Mouse (Mus musculus): ENCODE results near the gene Prr14. TPM values are rescaled to one million over a fixed set of nuclear protein-coding genes. Genes with fewer than 3 reads are reported as not detected.
"Not testable (repeated sequence)": the region's sequence is repeated elsewhere in the genome, so short reads cannot be mapped to it uniquely, and the experiment has no call there.

Gene Prr14
- total RNA-seq, 1 experiment from 2014 or later, result 42.0 TPM

- DNase-seq, result peak; percentile 84
Measured at GRCm38 (mm10) chr7:127471646-127472010, 12.2 kb downstream of the Prr14 start.

- DNase-seq, result no peak
Measured at GRCm38 (mm10) chr7:127472060-127472459, 12.6 kb downstream of the Prr14 start.

GRCm38 (mm10) chr7:127473705-127474104, 14.3 kb downstream of the Prr14 start:
- DNase-seq, result no peak

- no peak for DNase-seq
Measured at GRCm38 (mm10) chr7:127474378-127475070, 15.1 kb downstream of the Prr14 start.

GRCm38 (mm10) chr7:127475186-127475740, 15.9 kb downstream of the Prr14 start:
- no peak for DNase-seq

- DNase-seq, result no peak
Measured at GRCm38 (mm10) chr7:127476336-127476735, 16.9 kb downstream of the Prr14 start.

- no peak for DNase-seq
Measured at GRCm38 (mm10) chr7:127476855-127477254, 17.4 kb downstream of the Prr14 start.

GRCm38 (mm10) chr7:127477687-127478634, 18.6 kb downstream of the Prr14 start:
- DNase-seq, result peak; percentile 99

GRCm38 (mm10) chr7:127478635-127479317, 19.4 kb downstream of the Prr14 start, which contains the start of gene Fbrs:
Gene Fbrs (plus strand): TSS chr7:127479199.
- DNase-seq, result peak; percentile 98

- peak; percentile 66 for DNase-seq
Measured at GRCm38 (mm10) chr7:127479318-127480225, 20.2 kb downstream of the Prr14 start.

- DNase-seq, result no peak
Measured at GRCm38 (mm10) chr7:127480321-127480720, 20.9 kb downstream of the Prr14 start.

GRCm38 (mm10) chr7:127485416-127485815, 26.0 kb downstream of the Prr14 start:
- DNase-seq, result no peak

GRCm38 (mm10) chr7:127488364-127488763, 29.0 kb downstream of the Prr14 start:
- not testable (repeated sequence) for DNase-seq

GRCm38 (mm10) chr7:127489982-127490381, 30.6 kb downstream of the Prr14 start:
- no peak for DNase-seq

- DNase-seq, result no peak
Measured at GRCm38 (mm10) chr7:127491846-127492245, 32.4 kb downstream of the Prr14 start.

GRCm38 (mm10) chr7:127494648-127495047, 35.2 kb downstream of the Prr14 start:
- DNase-seq, result no peak

- no peak for DNase-seq
Measured at GRCm38 (mm10) chr7:127497382-127497781, 38.0 kb downstream of the Prr14 start.

- DNase-seq, result peak; percentile 57
Measured at GRCm38 (mm10) chr7:127498407-127498806, 39.0 kb downstream of the Prr14 start.

- DNase-seq, result no peak
Measured at GRCm38 (mm10) chr7:127508291-127508690, 48.9 kb downstream of the Prr14 start.

- DNase-seq, result not testable (repeated sequence)
Measured at GRCm38 (mm10) chr7:127509830-127510229, 50.4 kb downstream of the Prr14 start.

- no peak for DNase-seq
Measured at GRCm38 (mm10) chr7:127511241-127511640, 51.8 kb downstream of the Prr14 start.
